Mouse (Mus musculus) midbrain, embryonic 14.5 days (tissue): Measurements from ENCODE around the gene Steap2. TPM values are rescaled to one million over a fixed set of nuclear protein-coding genes. Genes with fewer than 3 reads are reported as not detected.

Source experiments
- ATAC-seq: fragments of 200-750 bp; cut with Nextera tagmentation; 2 replicates; pipeline ENCODE4 v1.8.0; 2017; ENCODE audit warnings: moderate number of reproducible peaks, moderate library complexity; ENCODE audit not compliant: low FRiP score, low TSS enrichment
- DNase-seq: peaks from one replicate; pipeline ENCODE4 v3.0.0-alpha.2; 2015
- H3K27ac ChIP-seq: fragments of 300-500 bp; sonication (generic); replicated peaks from 2 replicates; pipeline ENCODE4 v1.5.1; 2014; ENCODE audit warnings: mild to moderate bottlenecking, low read depth, low read length, moderate library complexity
- H3K27me3 ChIP-seq: fragments of 300-500 bp; sonication (generic); 2 replicates; pipeline ENCODE4 v1.6.1; 2014; ENCODE audit warnings: low read length, control low read depth, mixed read lengths; ENCODE audit not compliant: control insufficient read depth, insufficient read depth
- H3K36me3 ChIP-seq: fragments of 300-500 bp; sonication (generic); 2 replicates; pipeline ENCODE4 v1.6.1; 2014; ENCODE audit warnings: low read length, control low read depth; ENCODE audit not compliant: control insufficient read depth, insufficient read depth
- H3K4me1 ChIP-seq: fragments of 300-500 bp; sonication (generic); 2 replicates; pipeline ENCODE4 v1.6.1; 2014; ENCODE audit warnings: mild to moderate bottlenecking, antibody characterized with exemption, low read length, control low read depth; ENCODE audit not compliant: control insufficient read depth, insufficient read depth
- H3K4me2 ChIP-seq: fragments of 300-500 bp; sonication (generic); 2 replicates; pipeline ENCODE4 v1.6.1; 2014; ENCODE audit warnings: mild to moderate bottlenecking, low read length, moderate library complexity
- H3K4me3 ChIP-seq: fragments of 300-500 bp; sonication (generic); replicated peaks from 2 replicates; pipeline ENCODE4 v1.5.1; 2014; ENCODE audit warnings: low read depth, low read length
- H3K9ac ChIP-seq: fragments of 300-500 bp; sonication (generic); replicated peaks from 2 replicates; pipeline ENCODE4 v1.6.1; 2014; ENCODE audit warnings: mild to moderate bottlenecking, low read length, moderate library complexity
- H3K9me3 ChIP-seq: fragments of 300-500 bp; sonication (generic); 2 replicates; pipeline ENCODE4 v1.6.1; 2016; ENCODE audit warnings: low read length, control low read depth, mixed read lengths; ENCODE audit not compliant: control insufficient read depth
- WGBS: fragments of 180-500 bp; shearing (Covaris S2); extraction: QIAGEN DNeasy Blood & Tissue Kit; methylation state at CpG from one replicate; pipeline ENCODE4 v1.1.7; 2014; 5-methylcytosine and 5-hydroxymethylcytosine counted together
- polyA plus RNA-seq: library from polyadenylated mRNA; unstranded; fragments of >200 nt; fragmentation: Nextera tagmentation; extraction: Ambion mirVana; gene quantifications from 2 replicates; pipeline ENCODE4 v1.2.1, GENCODE M21; 2014

Steap2 gene
- 5.0 and 6.2 TPM in 2 replicates for polyA plus RNA-seq

GRCm38 (mm10) chr5:5693956-5694653 lies at the start of gene Steap2:
TSS of gene Steap2 (minus strand) at chr5:5694578.
- ATAC-seq, result peak; percentile 84

GRCm38 (mm10) chr5:5734445-5734844 lies 40.1 kb upstream of the Steap2 start:
- Histone ChIP-seq H3K27ac (no peak overlapping the region), H3K4me2 (no peak overlapping the region), H3K4me1 (no peaks in the 10 kb centered on the region), H3K36me3 (no peaks in the 10 kb centered on the region), H3K9me3 (no peaks in the 10 kb centered on the region), H3K27me3 (no peaks in the 10 kb centered on the region), H3K4me3 (no peak overlapping the region), H3K9ac (no peak overlapping the region)
- DNase-seq, result no peak
- 96% methylated on average over 9 of the region's 9 CpGs for WGBS
- ATAC-seq, result no peak

More at GRCm38 (mm10) chr5:5693956-5694653, at the start of gene Steap2:
- H3K4me3 ChIP-seq, result peak within 1 kb of the TSS; percentile 80
- peak; percentile 79 for DNase-seq
- peak within 1 kb of the TSS; percentile 49; the same call in 1 of the 2 replicates for H3K27ac ChIP-seq
- H3K9me3 ChIP-seq, result no peaks in the 10 kb centered on the region
- under 1% methylated on average over 50 of the region's 66 CpGs for WGBS
- peak within 1 kb of the TSS; percentile 82 for H3K9ac ChIP-seq
- peaks cover 4% of the 10 kb centered on the region; the same call in 1 of the 2 replicates for H3K4me1 ChIP-seq
- no peaks in the 10 kb centered on the region for H3K36me3 ChIP-seq
- H3K4me2 ChIP-seq, result peak within 1 kb of the TSS; percentile 86
- H3K27me3 ChIP-seq, result no peaks in the 10 kb centered on the region

- Histone ChIP-seq H3K4me2 (no peak overlapping the region), H3K4me3 (no peak overlapping the region), H3K9ac (no peak overlapping the region), H3K27ac (no peak overlapping the region), H3K36me3 (no peaks in the 10 kb centered on the region), H3K9me3 (no peaks in the 10 kb centered on the region), H3K27me3 (no peaks in the 10 kb centered on the region), H3K4me1 (no peaks in the 10 kb centered on the region)
- DNase-seq, result no peak
- 74% methylated on average over 2 of the region's 2 CpGs for WGBS
- ATAC-seq, result no peak
Measured at GRCm38 (mm10) chr5:5732858-5733257, 38.5 kb upstream of the Steap2 start.

- no peak overlapping the region for H3K9ac ChIP-seq
- H3K36me3 ChIP-seq, result no peaks in the 10 kb centered on the region
- H3K4me2 ChIP-seq, result no peak overlapping the region
- H3K4me3 ChIP-seq, result no peak overlapping the region
- no peak for DNase-seq
- no peaks in the 10 kb centered on the region for H3K9me3 ChIP-seq
- 94% methylated on average over 3 of the region's 3 CpGs for WGBS
- no peaks in the 10 kb centered on the region for H3K4me1 ChIP-seq
- no peak for ATAC-seq
- H3K27ac ChIP-seq, result no peak overlapping the region
- no peaks in the 10 kb centered on the region for H3K27me3 ChIP-seq
Measured at GRCm38 (mm10) chr5:5732208-5732607, 37.8 kb upstream of the Steap2 start.

- DNase-seq (no peak), ATAC-seq (no peak)
- WGBS, result 91% methylated on average over 4 of the region's 4 CpGs
- no peaks in the 10 kb centered on the region for H3K36me3 ChIP-seq
- no peaks in the 10 kb centered on the region for H3K27me3 ChIP-seq
- H3K4me1 ChIP-seq, result no peaks in the 10 kb centered on the region
- no peak overlapping the region for H3K4me3 ChIP-seq
- no peak overlapping the region for H3K27ac ChIP-seq
- H3K9ac ChIP-seq, result no peak overlapping the region
- no peaks in the 10 kb centered on the region for H3K9me3 ChIP-seq
- no peak overlapping the region for H3K4me2 ChIP-seq
Measured at GRCm38 (mm10) chr5:5729904-5730303, 35.5 kb upstream of the Steap2 start.

GRCm38 (mm10) chr5:5722217-5722616 lies 27.8 kb upstream of the Steap2 start:
- H3K27ac ChIP-seq, result no peak overlapping the region
- H3K9ac ChIP-seq, result no peak overlapping the region
- no peaks in the 10 kb centered on the region for H3K36me3 ChIP-seq
- no peak overlapping the region for H3K4me3 ChIP-seq
- DNase-seq (no peak), ATAC-seq (no peak)
- no peak overlapping the region for H3K4me2 ChIP-seq
- no peaks in the 10 kb centered on the region for H3K27me3 ChIP-seq
- H3K9me3 ChIP-seq, result no peaks in the 10 kb centered on the region
- no peaks in the 10 kb centered on the region for H3K4me1 ChIP-seq
- WGBS, result 88% methylated on average over 7 of the region's 7 CpGs

GRCm38 (mm10) chr5:5711032-5711431 lies 16.7 kb upstream of the Steap2 start:
- Histone ChIP-seq H3K4me1 (no peaks in the 10 kb centered on the region), H3K36me3 (no peaks in the 10 kb centered on the region), H3K27me3 (no peaks in the 10 kb centered on the region), H3K9me3 (no peaks in the 10 kb centered on the region), H3K4me2 (no peak overlapping the region), H3K27ac (no peak overlapping the region), H3K9ac (no peak overlapping the region), H3K4me3 (no peak overlapping the region)
- ATAC-seq (no peak), DNase-seq (no peak)
- WGBS, result 89% methylated on average over 4 of the region's 4 CpGs

GRCm38 (mm10) chr5:5707341-5708278 lies 13.2 kb upstream of the Steap2 start:
- ATAC-seq (no peak), DNase-seq (no peak)
- H3K9ac ChIP-seq, result no peak overlapping the region
- no peaks in the 10 kb centered on the region for H3K27me3 ChIP-seq
- no peaks in the 10 kb centered on the region for H3K4me1 ChIP-seq
- no peak overlapping the region for H3K4me2 ChIP-seq
- WGBS, result 69% methylated on average over 13 of the region's 13 CpGs
- no peak overlapping the region for H3K27ac ChIP-seq
- H3K4me3 ChIP-seq, result no peak overlapping the region
- no peaks in the 10 kb centered on the region for H3K36me3 ChIP-seq
- H3K9me3 ChIP-seq, result no peaks in the 10 kb centered on the region
